Mouse (Mus musculus) thymus, postnatal 25 days (tissue): ENCODE measurements around the gene Myo18b.

Experiments
- DNase-seq: peaks from one replicate; pipeline ENCODE4 v3.0.0; 2022

The Myo18b gene

GRCm38 (mm10) chr5:112796086-112796485 lies 100.1 kb downstream of the Myo18b start:
- DNase-seq = no peak

- DNase-seq = no peak
These were observed 104.1 kb downstream of the Myo18b start for GRCm38 (mm10) chr5:112791792-112792780.

GRCm38 (mm10) chr5:112790376-112791111 lies 105.6 kb downstream of the Myo18b start:
- no peak for DNase-seq

- DNase-seq = no peak
These were observed 107.7 kb downstream of the Myo18b start for GRCm38 (mm10) chr5:112788441-112788840.

- DNase-seq = no peak
These were observed 109.4 kb downstream of the Myo18b start for GRCm38 (mm10) chr5:112786788-112787187.

- no peak for DNase-seq
These were observed 110.1 kb downstream of the Myo18b start for GRCm38 (mm10) chr5:112786031-112786430.

- DNase-seq = no peak
These were observed 114.4 kb downstream of the Myo18b start for GRCm38 (mm10) chr5:112781719-112782118.

- DNase-seq = no peak
These were observed 114.9 kb downstream of the Myo18b start for GRCm38 (mm10) chr5:112781231-112781630.

GRCm38 (mm10) chr5:112780383-112780782 lies 115.8 kb downstream of the Myo18b start:
- no peak for DNase-seq

- DNase-seq = no peak
These were observed 119.3 kb downstream of the Myo18b start for GRCm38 (mm10) chr5:112776781-112777405.

GRCm38 (mm10) chr5:112773429-112773828 lies 122.7 kb downstream of the Myo18b start:
- DNase-seq = no peak

GRCm38 (mm10) chr5:112771376-112771901 lies 124.7 kb downstream of the Myo18b start:
- DNase-seq = no peak

GRCm38 (mm10) chr5:112769721-112770119 lies 126.4 kb downstream of the Myo18b start:
- no peak for DNase-seq

- DNase-seq = no peak
These were observed 127.0 kb downstream of the Myo18b start for GRCm38 (mm10) chr5:112769020-112769720.

- no peak for DNase-seq
These were observed 127.6 kb downstream of the Myo18b start for GRCm38 (mm10) chr5:112768556-112768955.

- no peak for DNase-seq
These were observed 134.6 kb downstream of the Myo18b start for GRCm38 (mm10) chr5:112761415-112762075.

- no peak for DNase-seq
These were observed 140.6 kb downstream of the Myo18b start for GRCm38 (mm10) chr5:112755581-112755980.

GRCm38 (mm10) chr5:112749634-112750033 lies 146.5 kb downstream of the Myo18b start:
- DNase-seq = no peak

- DNase-seq = no peak
These were observed 148.0 kb downstream of the Myo18b start for GRCm38 (mm10) chr5:112748001-112748719.

GRCm38 (mm10) chr5:112747306-112747930 lies 148.7 kb downstream of the Myo18b start:
- no peak for DNase-seq

- DNase-seq = no peak
These were observed 151.0 kb downstream of the Myo18b start for GRCm38 (mm10) chr5:112745176-112745575.
